Mouse (Mus musculus) urinary bladder, postnatal 4 days (tissue): ENCODE data around the gene Gm13199.

Source experiments
- DNase-seq, 2 experiments: peaks; one replicate each; pipeline ENCODE4 v3.0.0; 2021 to 2022; ENCODE audit warnings: low spot score in 2 of 2

The Gm13199 gene

DNA sequence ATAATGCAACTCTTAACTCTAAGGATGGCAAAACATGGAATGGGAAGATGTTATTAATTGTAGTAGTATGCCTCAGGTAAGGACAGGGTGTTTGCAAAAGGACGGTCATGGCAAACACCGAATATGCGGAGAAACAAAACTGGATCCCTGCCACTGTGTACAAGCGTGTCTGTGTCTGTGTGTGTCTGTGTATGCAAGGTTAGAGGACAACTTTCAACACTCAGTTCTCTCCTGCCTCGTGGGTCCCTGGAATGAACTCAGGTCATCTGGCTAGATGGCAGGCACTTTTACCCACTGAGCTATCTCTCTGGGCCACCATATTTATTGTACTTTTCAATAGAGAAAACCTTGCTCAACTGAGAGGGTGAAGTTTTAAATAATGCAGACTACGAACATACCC lies 40.3 kb downstream of the Gm13199 start:
- DNase-seq: no peak

DNA sequence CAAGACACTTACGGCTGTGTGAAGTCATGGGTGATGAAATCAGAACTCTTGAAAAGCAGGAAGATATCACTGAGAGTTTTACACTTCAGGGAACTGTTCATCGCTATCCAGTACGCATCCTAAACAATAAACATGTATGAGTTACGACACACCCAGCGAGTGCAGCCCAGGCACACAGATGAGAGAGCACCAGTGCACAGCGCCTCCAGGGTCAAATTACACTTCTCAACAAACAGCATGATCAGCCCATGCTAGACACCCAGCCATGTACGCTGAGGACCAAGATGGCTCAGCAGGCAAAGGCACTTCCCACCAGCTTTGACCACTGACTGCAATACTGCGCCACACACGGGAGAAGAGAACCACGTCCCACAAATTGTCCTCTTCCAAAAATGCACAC lies 41.5 kb downstream of the Gm13199 start:
- DNase-seq: no peak
